Mouse (Mus musculus): ENCODE measurements around the gene March7.

Gene March7

GRCm38 (mm10) chr2:60214683-60215082 lies 5.0 kb downstream of the March7 start:
- DNase-seq (ENCODE audit: low read depth, low spot score) = no peak

- peak; percentile 36 for DNase-seq (ENCODE audit: low read depth, low spot score)
Measured at GRCm38 (mm10) chr2:60216547-60217153, 7.0 kb downstream of the March7 start.

- DNase-seq (ENCODE audit: low read depth, low spot score) = no peak
Measured at GRCm38 (mm10) chr2:60217620-60218019, 7.9 kb downstream of the March7 start.

GRCm38 (mm10) chr2:60221236-60221635 lies 11.5 kb downstream of the March7 start:
- no peak for DNase-seq (ENCODE audit: low read depth, low spot score)

GRCm38 (mm10) chr2:60221954-60222353 lies 12.3 kb downstream of the March7 start:
- no peak for DNase-seq (ENCODE audit: low read depth, low spot score)

- no peak for DNase-seq (ENCODE audit: low read depth, low spot score)
Measured at GRCm38 (mm10) chr2:60223489-60223888, 13.8 kb downstream of the March7 start.

- DNase-seq (ENCODE audit: low read depth, low spot score) = no peak
Measured at GRCm38 (mm10) chr2:60228470-60228869, 18.8 kb downstream of the March7 start.

GRCm38 (mm10) chr2:60230361-60230760 lies 20.7 kb downstream of the March7 start:
- no peak for DNase-seq (ENCODE audit: low read depth, low spot score)

- DNase-seq (ENCODE audit: low read depth, low spot score) = no peak
Measured at GRCm38 (mm10) chr2:60233147-60233546, 23.5 kb downstream of the March7 start.

- DNase-seq (ENCODE audit: low read depth, low spot score) = no peak
Measured at GRCm38 (mm10) chr2:60234506-60234905, 24.8 kb downstream of the March7 start.

GRCm38 (mm10) chr2:60252782-60253181 lies 43.1 kb downstream of the March7 start:
- no peak for DNase-seq (ENCODE audit: low read depth, low spot score)

GRCm38 (mm10) chr2:60253506-60253905 lies 43.8 kb downstream of the March7 start:
- DNase-seq (ENCODE audit: low read depth, low spot score) = no peak

GRCm38 (mm10) chr2:60256751-60257150 lies 47.1 kb downstream of the March7 start:
- no peak for DNase-seq (ENCODE audit: low read depth, low spot score)

GRCm38 (mm10) chr2:60259186-60259585 lies 49.5 kb downstream of the March7 start:
- no peak for DNase-seq (ENCODE audit: low read depth, low spot score)

- no peak for DNase-seq (ENCODE audit: low read depth, low spot score)
Measured at GRCm38 (mm10) chr2:60260621-60261350, 51.1 kb downstream of the March7 start.

GRCm38 (mm10) chr2:60267567-60267966 lies 57.9 kb downstream of the March7 start:
- no peak for DNase-seq (ENCODE audit: low read depth, low spot score)

- no peak for DNase-seq (ENCODE audit: low read depth, low spot score)
Measured at GRCm38 (mm10) chr2:60269856-60270479, 60.3 kb downstream of the March7 start.

- peak; percentile 31 for DNase-seq (ENCODE audit: low read depth, low spot score)
Measured at GRCm38 (mm10) chr2:60278627-60279026, 68.9 kb downstream of the March7 start.

- no peak for DNase-seq (ENCODE audit: low read depth, low spot score)
Measured at GRCm38 (mm10) chr2:60282625-60283024, 72.9 kb downstream of the March7 start.

GRCm38 (mm10) chr2:60283208-60283750 lies 73.6 kb downstream of the March7 start:
- no peak for DNase-seq (ENCODE audit: low read depth, low spot score)

- peak; percentile 42 for DNase-seq (ENCODE audit: low read depth, low spot score)
Measured at GRCm38 (mm10) chr2:60283751-60284466, 74.2 kb downstream of the March7 start.

- DNase-seq (ENCODE audit: low read depth, low spot score) = no peak
Measured at GRCm38 (mm10) chr2:60284467-60284821, 74.8 kb downstream of the March7 start, which contains the start of gene Cd302. Gene Cd302 (minus strand): TSS chr2:60284488.

Measured in CD4-positive helper T cell, adult 2 months (primary cell).